Mouse (Mus musculus): ENCODE measurements around the gene Col23a1. TPM values are rescaled to one million over a fixed set of nuclear protein-coding genes. Genes with fewer than 3 reads are reported as not detected.

The Col23a1 gene
- polyA plus RNA-seq (2017; shearing (Covaris generic)): 0.63 TPM

DNA sequence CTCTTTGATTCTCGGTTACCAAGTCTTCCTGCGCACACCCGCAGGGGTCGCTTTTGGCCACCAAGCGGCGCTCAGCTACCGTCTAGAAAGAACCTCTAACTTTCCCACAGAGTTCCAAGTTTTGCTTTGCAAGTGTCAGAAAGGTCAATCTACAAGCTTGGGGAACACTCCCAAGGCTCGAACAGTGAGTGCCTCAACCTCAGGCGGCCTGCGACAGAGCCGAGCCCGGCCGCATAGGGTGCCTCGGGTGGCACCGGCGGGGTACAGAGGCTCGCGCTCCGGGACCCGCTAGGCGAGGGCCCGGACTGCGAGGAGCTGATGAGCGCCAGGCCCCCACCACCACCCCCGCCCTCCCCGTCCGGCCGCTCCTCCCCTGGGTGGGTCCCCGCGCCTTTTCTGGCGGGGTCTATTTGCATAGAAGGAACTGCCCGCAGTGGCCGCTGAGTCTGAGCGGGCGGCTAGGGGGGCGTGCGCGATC is at the start of gene Col23a1:
Gene Col23a1, plus strand, starts transcription at position 357 of the 478 bp plus-strand sequence.

GRCm38 (mm10) chr11:51261680-51262219 is 28.0 kb upstream of the Col23a1 start, which contains the start of gene Clk4:
Clk4 (plus strand) TSS chr11:51261730.

DNA sequence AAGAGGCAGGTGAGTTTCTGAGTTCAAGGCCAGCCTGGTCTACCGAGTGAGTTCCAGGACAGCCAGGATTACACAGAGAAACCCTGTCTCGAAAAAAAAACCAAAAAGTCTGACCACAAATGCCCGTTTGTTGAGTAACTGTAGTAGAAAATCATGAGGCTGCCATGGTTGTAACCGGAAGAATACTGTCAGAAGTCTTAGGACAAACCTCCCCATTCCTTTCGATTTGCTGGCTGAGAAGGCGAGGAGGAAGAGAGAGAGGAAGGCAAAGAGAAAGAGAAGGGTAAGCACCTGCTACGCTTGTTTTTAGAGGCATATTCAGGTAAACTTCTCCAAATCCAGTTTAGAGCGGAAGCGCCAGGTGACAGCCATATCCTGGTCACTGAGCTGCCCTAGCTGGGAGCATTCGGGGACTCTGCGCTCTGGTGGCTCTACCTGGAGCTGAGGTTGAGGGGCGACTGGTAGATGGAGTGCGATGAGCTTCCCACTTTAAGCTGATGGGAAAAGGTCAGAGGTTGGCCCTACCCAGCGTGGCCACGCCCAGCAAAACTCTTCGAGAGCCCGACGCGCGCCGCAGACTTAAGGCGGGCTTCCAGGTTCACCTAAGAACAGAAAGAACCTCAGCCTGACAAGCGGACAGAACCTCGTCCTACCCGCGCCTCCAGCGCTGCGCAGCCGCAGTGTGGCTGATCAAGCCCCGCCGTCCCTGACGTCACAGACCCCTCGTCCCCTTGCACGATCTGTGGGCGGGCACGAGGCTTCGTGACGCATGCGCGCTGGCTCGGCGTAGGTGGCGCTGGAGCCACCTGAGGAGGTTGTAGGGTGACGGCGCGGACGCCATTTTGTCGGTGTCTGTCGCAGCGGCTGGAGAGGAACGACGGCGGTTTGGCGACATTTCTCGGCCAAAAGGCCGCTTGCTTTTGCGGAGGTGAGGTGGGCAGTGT is 27.1 kb upstream of the Col23a1 start, which contains the start of gene BC049762:
Gene BC049762, minus strand, starts transcription at position 705 of the 944 bp plus-strand sequence.

GRCm38 (mm10) chr11:51584431-51585248 is 294.9 kb downstream of the Col23a1 start, which contains the start of gene Phykpl:
Phykpl (plus strand) TSS chr11:51584757.

GRCm38 (mm10) chr11:51606447-51607095 is 316.9 kb downstream of the Col23a1 start, which contains the start of gene Hnrnpab:
Hnrnpab (minus strand) TSS chr11:51606847.

DNA sequence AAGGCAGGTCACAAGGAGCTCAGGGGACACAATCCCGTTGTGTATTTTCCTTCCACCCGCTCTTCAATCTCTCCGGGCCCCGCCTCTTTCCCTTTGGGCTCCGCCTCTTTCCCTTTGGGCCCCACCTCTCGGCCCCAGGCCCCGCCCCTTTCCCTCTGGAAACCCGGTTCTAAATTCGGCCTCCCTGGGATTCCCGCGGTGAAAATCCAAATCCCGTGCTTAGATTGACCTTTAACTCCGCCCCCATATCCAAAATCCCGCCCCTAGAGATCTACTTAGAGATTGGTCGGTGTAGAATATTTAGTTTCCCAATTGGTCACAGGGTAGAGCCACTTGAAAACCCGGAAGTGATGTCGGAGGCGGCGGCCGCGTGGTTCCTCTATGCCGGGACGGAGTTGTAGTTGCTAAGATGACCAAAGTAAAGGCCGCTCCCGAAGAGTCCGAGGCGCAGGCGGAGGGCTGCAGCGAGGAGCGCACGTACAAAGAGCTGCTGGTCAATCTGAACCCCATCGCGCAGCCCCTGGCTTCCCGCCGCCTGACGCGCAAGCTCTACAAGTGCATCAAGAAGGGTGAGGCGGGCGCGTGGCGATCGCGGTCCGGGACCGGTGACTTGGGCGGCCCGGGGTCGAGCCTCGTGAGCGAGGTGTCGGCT is 329.8 kb downstream of the Col23a1 start, which contains the start of gene Nhp2:
Gene Nhp2, plus strand, starts transcription at position 327 of the 652 bp plus-strand sequence.

Other genes with a start within 250 kb of the Col23a1 start
- gene Olfr1375, start 241.8 kb upstream of the Col23a1 start, polyA plus RNA-seq (2017; shearing (Covaris generic)): not detected
- not detected for gene Zfp354a, start 230.7 kb upstream of the Col23a1 start, polyA plus RNA-seq (2017; shearing (Covaris generic))
- not detected for gene Gm12569, start 69.4 kb upstream of the Col23a1 start, polyA plus RNA-seq (2017; shearing (Covaris generic))
- 217 TPM for gene Clk4, start 28.2 kb upstream of the Col23a1 start, polyA plus RNA-seq (2017; shearing (Covaris generic))
- 0.32 TPM for gene BC049762, start 26.9 kb upstream of the Col23a1 start, polyA plus RNA-seq (2017; shearing (Covaris generic))